Mouse (Mus musculus): ENCODE data around the gene Atxn1.

DNA sequence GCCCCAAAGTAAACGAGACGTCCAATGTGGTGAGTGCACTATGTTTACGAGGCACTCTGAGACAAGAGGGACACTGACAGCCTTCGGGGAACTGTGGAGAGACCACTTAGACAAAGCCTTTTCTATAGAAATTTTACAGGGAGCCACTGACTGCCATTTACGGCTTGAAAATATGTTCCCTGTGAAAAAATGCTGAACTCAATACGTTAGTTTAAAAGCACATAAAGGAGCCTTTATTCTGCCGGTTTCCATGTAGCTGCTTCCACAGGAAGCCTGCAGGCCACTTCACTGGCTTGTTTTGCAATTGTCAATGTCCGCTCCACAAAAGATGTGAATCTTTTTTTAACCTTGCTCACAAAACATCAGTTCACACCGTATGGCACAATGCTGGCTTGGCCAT lies 186.6 kb downstream of the Atxn1 start:
- no peak for TF ChIP-seq CTCF (IDR thresholded peaks at IDR 0.05; ENCODE audit: insufficient read depth, low read depth, low read length)
- no peak for TF ChIP-seq POLR2A (IDR thresholded peaks at IDR 0.05; ENCODE audit: insufficient read depth, low read depth, low read length)

All from olfactory bulb, adult 2 months (tissue).